Mouse (Mus musculus): ENCODE results near the gene Kif1b. TPM values are rescaled to one million over a fixed set of nuclear protein-coding genes. Genes with fewer than 3 reads are reported as not detected.

Kif1b gene
- polyA plus RNA-seq, 1 experiment, result 232 TPM

GRCm38 (mm10) chr4:149313558-149314253, 6.2 kb upstream of the Kif1b start:
- DNase-seq (ENCODE audit: low read depth), result no peak
- TF ChIP-seq POLR2A (IDR thresholded peaks at IDR 0.05; ENCODE audit: borderline replicate concordance, extremely low read depth, insufficient read depth, insufficient read length, poor library complexity, severe bottlenecking) (no peak), CTCF (IDR thresholded peaks at IDR 0.05; ENCODE audit: borderline replicate concordance, extremely low read depth, insufficient read depth, insufficient read length) (no peak)

GRCm38 (mm10) chr4:149311996-149312395, 4.5 kb upstream of the Kif1b start:
- DNase-seq (ENCODE audit: low read depth), result no peak
- TF ChIP-seq POLR2A (IDR thresholded peaks at IDR 0.05; ENCODE audit: borderline replicate concordance, extremely low read depth, insufficient read depth, insufficient read length, poor library complexity, severe bottlenecking) (no peak), CTCF (IDR thresholded peaks at IDR 0.05; ENCODE audit: borderline replicate concordance, extremely low read depth, insufficient read depth, insufficient read length) (no peak)

- no peak for TF ChIP-seq CTCF (IDR thresholded peaks at IDR 0.05; ENCODE audit: borderline replicate concordance, extremely low read depth, insufficient read depth, insufficient read length)
- DNase-seq (ENCODE audit: low read depth), result no peak
Measured at GRCm38 (mm10) chr4:149308491-149308820, 963 bp upstream of the Kif1b start.

GRCm38 (mm10) chr4:149306712-149307595, 539 bp downstream of the Kif1b start:
- no peak for TF ChIP-seq CTCF (IDR thresholded peaks at IDR 0.05; ENCODE audit: borderline replicate concordance, extremely low read depth, insufficient read depth, insufficient read length)
- TF ChIP-seq POLR2A (IDR thresholded peaks at IDR 0.05; ENCODE audit: borderline replicate concordance, extremely low read depth, insufficient read depth, insufficient read length, poor library complexity, severe bottlenecking), result no peak
- peak; percentile 85 for DNase-seq (ENCODE audit: low read depth)

GRCm38 (mm10) chr4:149305761-149306711, 1.5 kb downstream of the Kif1b start:
- peak; percentile 62 for DNase-seq (ENCODE audit: low read depth)
- no peak for TF ChIP-seq CTCF (IDR thresholded peaks at IDR 0.05; ENCODE audit: borderline replicate concordance, extremely low read depth, insufficient read depth, insufficient read length)

- DNase-seq (ENCODE audit: low read depth), result no peak
- no peak for TF ChIP-seq POLR2A (IDR thresholded peaks at IDR 0.05; ENCODE audit: borderline replicate concordance, extremely low read depth, insufficient read depth, insufficient read length, poor library complexity, severe bottlenecking)
- no peak for TF ChIP-seq CTCF (IDR thresholded peaks at IDR 0.05; ENCODE audit: borderline replicate concordance, extremely low read depth, insufficient read depth, insufficient read length)
Measured at GRCm38 (mm10) chr4:149304466-149304865, 3.0 kb downstream of the Kif1b start.

GRCm38 (mm10) chr4:149303502-149303901, 4.0 kb downstream of the Kif1b start:
- TF ChIP-seq POLR2A (IDR thresholded peaks at IDR 0.05; ENCODE audit: borderline replicate concordance, extremely low read depth, insufficient read depth, insufficient read length, poor library complexity, severe bottlenecking) (no peak), CTCF (IDR thresholded peaks at IDR 0.05; ENCODE audit: borderline replicate concordance, extremely low read depth, insufficient read depth, insufficient read length) (no peak)
- DNase-seq (ENCODE audit: low read depth), result no peak

- no peak for TF ChIP-seq CTCF (IDR thresholded peaks at IDR 0.05; ENCODE audit: borderline replicate concordance, extremely low read depth, insufficient read depth, insufficient read length)
- TF ChIP-seq POLR2A (IDR thresholded peaks at IDR 0.05; ENCODE audit: borderline replicate concordance, extremely low read depth, insufficient read depth, insufficient read length, poor library complexity, severe bottlenecking), result no peak
- no peak for DNase-seq (ENCODE audit: low read depth)
Measured at GRCm38 (mm10) chr4:149302751-149303150, 4.7 kb downstream of the Kif1b start.

GRCm38 (mm10) chr4:149302136-149302535, 5.4 kb downstream of the Kif1b start:
- no peak for TF ChIP-seq POLR2A (IDR thresholded peaks at IDR 0.05; ENCODE audit: borderline replicate concordance, extremely low read depth, insufficient read depth, insufficient read length, poor library complexity, severe bottlenecking)
- no peak for TF ChIP-seq CTCF (IDR thresholded peaks at IDR 0.05; ENCODE audit: borderline replicate concordance, extremely low read depth, insufficient read depth, insufficient read length)
- no peak for DNase-seq (ENCODE audit: low read depth)

GRCm38 (mm10) chr4:149296501-149296900, 11.0 kb downstream of the Kif1b start:
- TF ChIP-seq CTCF (IDR thresholded peaks at IDR 0.05; ENCODE audit: borderline replicate concordance, extremely low read depth, insufficient read depth, insufficient read length) (no peak), POLR2A (IDR thresholded peaks at IDR 0.05; ENCODE audit: borderline replicate concordance, extremely low read depth, insufficient read depth, insufficient read length, poor library complexity, severe bottlenecking) (no peak)
- no peak for DNase-seq (ENCODE audit: low read depth)

- DNase-seq (ENCODE audit: low read depth), result no peak
- TF ChIP-seq CTCF (IDR thresholded peaks at IDR 0.05; ENCODE audit: borderline replicate concordance, extremely low read depth, insufficient read depth, insufficient read length) (no peak), POLR2A (IDR thresholded peaks at IDR 0.05; ENCODE audit: borderline replicate concordance, extremely low read depth, insufficient read depth, insufficient read length, poor library complexity, severe bottlenecking) (no peak)
Measured at GRCm38 (mm10) chr4:149292984-149293383, 14.5 kb downstream of the Kif1b start.

Data from brain, embryonic 14.5 days (tissue).